Mouse (Mus musculus) intestine, postnatal 0 days (tissue): ENCODE results near the gene Syce1l. TPM values are rescaled to one million over a fixed set of nuclear protein-coding genes. Genes with fewer than 3 reads are reported as not detected.

Source experiments
- ATAC-seq: fragments of 200-750 bp; cut with Nextera tagmentation; 2 replicates; pipeline ENCODE4 v1.8.0; 2017; ENCODE audit warnings: mild to moderate bottlenecking, moderate TSS enrichment, moderate library complexity
- H3K27ac ChIP-seq: fragments of 300-500 bp; sonication (generic); 2 replicates; pipeline ENCODE4 v1.5.1; 2014; ENCODE audit warnings: mild to moderate bottlenecking, low read depth, low read length, moderate library complexity
- H3K27me3 ChIP-seq: fragments of 300-500 bp; sonication (generic); replicated peaks from 2 replicates; pipeline ENCODE4 v1.6.1; 2014; ENCODE audit warnings: low read length, mixed read lengths; ENCODE audit not compliant: control insufficient read depth, insufficient read depth
- H3K36me3 ChIP-seq: fragments of 300-500 bp; sonication (generic); 2 replicates; pipeline ENCODE4 v1.6.1; 2014; ENCODE audit warnings: mild to moderate bottlenecking, moderate library complexity; ENCODE audit not compliant: control insufficient read depth, insufficient read depth
- H3K4me1 ChIP-seq: fragments of 300-500 bp; sonication (generic); replicated peaks from 2 replicates; pipeline ENCODE4 v1.6.1; 2014; ENCODE audit warnings: antibody characterized with exemption, low read length, mixed read lengths; ENCODE audit not compliant: control insufficient read depth, insufficient read depth
- H3K4me2 ChIP-seq: fragments of 300-500 bp; sonication (generic); replicated peaks from 2 replicates; pipeline ENCODE4 v1.6.1; 2014; ENCODE audit warnings: low read depth, mild to moderate bottlenecking, moderate library complexity
- H3K4me3 ChIP-seq: fragments of 300-500 bp; sonication (generic); 2 replicates; pipeline ENCODE4 v1.5.1; 2014; ENCODE audit warnings: low read depth, low read length
- H3K9ac ChIP-seq: fragments of 300-500 bp; sonication (generic); 2 replicates; pipeline ENCODE4 v1.6.1; 2014; ENCODE audit warnings: mild to moderate bottlenecking, low read depth, low read length
- H3K9me3 ChIP-seq: fragments of 300-500 bp; sonication (generic); 2 replicates; pipeline ENCODE4 v1.6.1; 2016; ENCODE audit warnings: mixed run types; ENCODE audit not compliant: control insufficient read depth
- CTCF ChIP-seq: sonication (generic); IDR thresholded peaks from 2 replicates; pipeline ENCODE4 v1.5.1; 2016; ENCODE audit warnings: low read depth, mild to moderate bottlenecking, control low read depth, antibody characterized with exemption, moderate library complexity
- WGBS: fragments of 180-500 bp; shearing (Covaris S2); extraction: QIAGEN DNeasy Blood & Tissue Kit; methylation state at CpG from one replicate; pipeline ENCODE4 v1.1.7; 2014; 5-methylcytosine and 5-hydroxymethylcytosine counted together
- polyA plus RNA-seq: library from polyadenylated mRNA; unstranded; fragments of >200 nt; fragmentation: Nextera tagmentation; extraction: Ambion mirVana; gene quantifications from 2 replicates; pipeline ENCODE4 v1.2.1, GENCODE M21; 2015

The Syce1l gene
- polyA plus RNA-seq, 1 experiment from 2014 or later = not detected

- no peak overlapping the region for H3K27ac ChIP-seq
- H3K36me3 ChIP-seq = peaks cover 24% of the 10 kb centered on the region
- ATAC-seq = no peak
- TF ChIP-seq CTCF = peak; percentile 31; the same call in 1 of the 2 replicates
- no peaks in the 10 kb centered on the region for H3K27me3 ChIP-seq
- peak overlapping the region; percentile 76 for H3K4me3 ChIP-seq
- no peaks in the 10 kb centered on the region for H3K9me3 ChIP-seq
- WGBS = 35% methylated on average over 5 of the region's 5 CpGs
- H3K4me1 ChIP-seq = no peaks in the 10 kb centered on the region
- H3K4me2 ChIP-seq = peak overlapping the region; percentile 94
- H3K9ac ChIP-seq = peak overlapping the region; percentile 76
Measured at GRCm38 (mm10) chr8:113636280-113636628, 6.8 kb upstream of the Syce1l start.

GRCm38 (mm10) chr8:113640357-113640756 is 2.7 kb upstream of the Syce1l start:
- no peak for ATAC-seq
- TF ChIP-seq CTCF = no peak
- WGBS = 90% methylated on average over 8 of the region's 8 CpGs
- Histone ChIP-seq H3K4me1 (no peaks in the 10 kb centered on the region), H3K27me3 (no peaks in the 10 kb centered on the region), H3K9ac (no peak overlapping the region), H3K27ac (no peak overlapping the region), H3K4me2 (no peak overlapping the region), H3K36me3 (peaks cover 42% of the 10 kb centered on the region), H3K9me3 (no peaks in the 10 kb centered on the region), H3K4me3 (no peak overlapping the region)

- Histone ChIP-seq H3K36me3 (peaks cover 37% of the 10 kb centered on the region), H3K4me1 (no peaks in the 10 kb centered on the region), H3K4me3 (no peak overlapping the region), H3K27ac (no peak overlapping the region), H3K27me3 (no peaks in the 10 kb centered on the region), H3K9me3 (no peaks in the 10 kb centered on the region), H3K9ac (no peak overlapping the region), H3K4me2 (no peak overlapping the region)
- ATAC-seq = no peak
- no peak for TF ChIP-seq CTCF
- 76% methylated on average over 8 of the region's 8 CpGs for WGBS
Measured at GRCm38 (mm10) chr8:113643479-113644210, 632 bp downstream of the Syce1l start.

- Histone ChIP-seq H3K27me3 (no peaks in the 10 kb centered on the region), H3K4me3 (no peak overlapping the region), H3K9ac (no peak overlapping the region), H3K4me1 (no peaks in the 10 kb centered on the region), H3K4me2 (no peak overlapping the region), H3K9me3 (no peaks in the 10 kb centered on the region), H3K36me3 (peaks cover 21% of the 10 kb centered on the region), H3K27ac (no peak overlapping the region)
- no peak for ATAC-seq
- TF ChIP-seq CTCF = no peak
- 71% methylated on average over 5 of the region's 5 CpGs for WGBS
Measured at GRCm38 (mm10) chr8:113645220-113645619, 2.2 kb downstream of the Syce1l start.

GRCm38 (mm10) chr8:113652450-113652849 is 9.4 kb downstream of the Syce1l start:
- no peak overlapping the region for H3K27ac ChIP-seq
- H3K27me3 ChIP-seq = no peaks in the 10 kb centered on the region
- no peaks in the 10 kb centered on the region for H3K9me3 ChIP-seq
- no peaks in the 10 kb centered on the region for H3K36me3 ChIP-seq
- no peak overlapping the region for H3K4me3 ChIP-seq
- no peak for TF ChIP-seq CTCF
- 83% methylated on average over 11 of the region's 12 CpGs for WGBS
- no peaks in the 10 kb centered on the region for H3K4me1 ChIP-seq
- no peak for ATAC-seq
- no peak overlapping the region for H3K4me2 ChIP-seq
- H3K9ac ChIP-seq = no peak overlapping the region

GRCm38 (mm10) chr8:113653151-113653550 is 10.1 kb downstream of the Syce1l start:
- WGBS = 34% methylated on average over 4 of the region's 4 CpGs
- Histone ChIP-seq H3K27ac (no peak overlapping the region), H3K4me1 (no peaks in the 10 kb centered on the region), H3K9me3 (no peaks in the 10 kb centered on the region), H3K36me3 (no peaks in the 10 kb centered on the region), H3K27me3 (no peaks in the 10 kb centered on the region), H3K9ac (no peak overlapping the region), H3K4me2 (no peak overlapping the region), H3K4me3 (no peak overlapping the region)
- no peak for TF ChIP-seq CTCF
- no peak for ATAC-seq

- no peaks in the 10 kb centered on the region for H3K4me1 ChIP-seq
- no peaks in the 10 kb centered on the region for H3K27me3 ChIP-seq
- H3K9ac ChIP-seq = no peak overlapping the region
- H3K9me3 ChIP-seq = no peaks in the 10 kb centered on the region
- no peaks in the 10 kb centered on the region for H3K36me3 ChIP-seq
- H3K4me2 ChIP-seq = no peak overlapping the region
- no peak overlapping the region for H3K4me3 ChIP-seq
- no peak overlapping the region for H3K27ac ChIP-seq
- no peak for ATAC-seq
- no peak for TF ChIP-seq CTCF
- 94% methylated on average over 5 of the region's 5 CpGs for WGBS
Measured at GRCm38 (mm10) chr8:113656154-113656553, 13.1 kb downstream of the Syce1l start.
